Mouse (Mus musculus) cerebellum, adult 2 months (tissue): ENCODE measurements around the gene Copa.

Experiments used
- CTCF ChIP-seq: fragments of 200-500 bp; IDR thresholded peaks from 2 replicates; pipeline ENCODE4 v1.5.1; 2011; ENCODE audit warnings: low read depth, mild to moderate bottlenecking, control low read depth, low read length, moderate library complexity, borderline replicate concordance; ENCODE audit not compliant: insufficient read depth
- POLR2A ChIP-seq: fragments of 200-500 bp; IDR thresholded peaks from 2 replicates; pipeline ENCODE4 v1.6.1; 2011; ENCODE audit warnings: low read length, control low read depth, borderline replicate concordance; ENCODE audit not compliant: insufficient read depth

- no peak for TF ChIP-seq CTCF
- no peak for TF ChIP-seq POLR2A
Observed at GRCm38 (mm10) chr1:172063291-172064023, 18.9 kb upstream of the Copa start.
